Mouse (Mus musculus) cerebellum, postnatal 4 days (tissue): ENCODE data around the gene Dnlz.

Experiments used
- DNase-seq, 2 experiments: peaks; one replicate each; pipeline ENCODE4 v3.0.0; 2022; ENCODE audit warnings: low spot score in 2 of 2, mixed read lengths in 1 of 2

Dnlz gene

DNA sequence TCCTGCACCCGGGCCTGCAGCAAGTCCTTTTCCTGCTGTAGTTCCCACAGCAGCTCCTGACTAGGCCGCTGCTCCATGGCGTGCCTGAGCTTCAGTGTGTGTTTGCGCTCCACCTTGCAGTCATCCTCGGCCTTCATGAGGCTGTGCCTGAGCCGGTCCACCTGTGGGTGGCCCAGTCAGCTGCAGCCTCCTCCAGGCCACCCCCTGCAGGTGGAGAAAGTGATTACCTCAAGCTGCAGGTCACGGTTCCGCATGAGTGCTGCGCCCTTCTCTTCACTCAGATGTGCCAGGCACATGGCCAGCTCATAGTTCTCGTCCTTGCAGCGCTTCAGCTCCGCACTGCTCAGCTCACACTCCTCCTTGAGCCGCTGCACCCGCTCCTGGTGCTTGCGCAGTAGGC lies 5.6 kb upstream of the Dnlz start:
- no peak for DNase-seq

DNA sequence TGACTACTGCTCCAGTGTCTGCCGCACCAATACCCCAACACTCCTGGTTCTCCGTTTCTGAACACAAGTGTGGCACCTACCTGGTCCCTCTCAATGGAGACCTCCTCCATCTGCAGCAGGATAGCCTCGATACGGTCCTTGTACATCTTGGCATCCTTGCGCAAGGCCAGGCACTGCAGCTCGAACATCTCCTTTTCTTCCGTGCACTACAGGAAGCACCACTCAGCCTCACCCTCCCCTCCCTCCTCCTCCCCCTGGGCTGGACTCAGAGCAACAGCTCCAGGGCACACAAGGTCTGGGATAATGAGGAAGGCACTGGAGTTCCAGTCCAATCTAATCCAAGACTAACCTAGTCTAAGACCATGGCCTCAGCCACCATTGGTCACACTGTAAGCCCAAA lies 4.8 kb upstream of the Dnlz start:
- DNase-seq = no peak

DNA sequence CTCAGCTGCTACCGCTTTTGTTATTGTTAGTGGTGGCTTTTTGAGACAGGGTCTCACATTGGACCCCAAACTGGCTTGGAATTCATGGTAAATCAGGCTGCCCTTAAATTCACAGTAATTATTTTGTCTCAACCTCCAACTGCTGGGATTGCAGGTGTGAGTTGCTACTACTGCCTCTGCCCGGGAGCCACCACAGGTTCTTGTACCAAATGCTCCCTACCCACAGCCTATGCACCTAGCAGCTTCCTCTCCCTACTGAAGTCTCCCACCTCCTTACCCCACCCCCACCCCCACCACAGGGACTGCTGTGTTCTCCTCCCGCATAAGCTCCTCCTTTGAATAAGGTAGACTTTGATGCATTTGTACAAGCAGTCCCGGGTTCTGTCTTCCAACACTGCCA lies 4.3 kb upstream of the Dnlz start:
- no peak for DNase-seq

DNA sequence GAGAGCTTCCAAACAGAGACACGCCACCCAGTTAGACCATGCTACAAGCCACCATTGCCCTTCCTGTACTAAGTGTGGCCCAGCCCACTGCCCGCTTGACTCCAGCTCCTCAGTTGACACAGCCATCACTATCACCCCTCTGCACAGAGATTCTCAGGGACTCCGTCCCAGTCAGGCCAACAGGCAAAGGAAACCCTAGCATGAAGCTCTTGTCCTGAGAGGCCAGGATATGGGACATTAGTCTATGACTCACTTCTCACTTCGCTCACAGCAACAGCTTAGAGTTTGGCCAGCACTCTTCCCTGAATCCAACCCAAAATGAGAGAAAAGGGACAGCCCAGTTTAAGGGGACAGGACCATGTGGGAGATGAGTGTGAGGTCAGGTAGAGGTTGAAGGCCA lies 2.5 kb upstream of the Dnlz start:
- DNase-seq = no peak

DNA sequence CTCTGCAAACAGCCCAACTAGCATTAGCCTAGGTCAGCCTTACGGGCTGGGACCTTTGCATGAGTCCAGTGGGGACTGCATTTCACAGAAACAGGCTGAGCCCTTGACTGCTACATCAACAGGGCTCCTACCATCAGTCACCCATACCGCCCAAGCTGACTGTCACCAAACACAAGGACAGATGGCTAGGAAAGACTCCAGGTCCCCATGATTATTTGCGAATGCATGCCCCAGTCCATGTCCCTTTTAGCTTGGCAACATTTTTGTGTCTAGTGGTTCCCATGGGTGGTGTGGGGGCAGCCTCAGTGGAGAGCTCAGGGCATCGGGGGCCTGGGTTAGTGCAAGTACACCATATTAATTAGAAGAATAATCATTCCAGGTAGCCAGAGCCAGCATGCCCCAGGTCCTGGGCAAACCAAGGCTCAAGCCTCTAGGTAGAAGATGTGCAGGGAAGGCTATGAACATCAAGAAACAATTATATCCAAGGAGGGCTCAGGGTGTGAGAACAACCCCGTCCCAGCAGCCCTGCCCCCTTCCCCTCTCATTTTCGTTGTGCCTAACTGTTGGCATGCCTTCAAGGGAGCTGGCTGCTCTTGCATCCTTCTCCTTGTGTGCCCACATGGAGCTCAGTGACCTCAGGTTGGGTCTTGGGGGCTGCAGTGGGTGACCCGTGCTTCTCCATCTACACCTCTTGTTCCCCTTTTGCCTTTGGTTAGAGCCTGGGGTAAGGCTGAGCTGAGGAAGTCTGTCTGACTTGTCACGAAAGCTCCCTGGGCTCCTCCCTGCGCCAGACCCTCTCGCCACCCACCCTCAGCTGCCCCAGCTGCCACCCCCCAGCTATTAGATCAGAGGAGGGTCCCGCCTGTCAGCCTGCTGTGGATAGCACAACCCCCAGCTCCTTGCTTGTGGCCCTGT lies 1.4 kb upstream of the Dnlz start:
- DNase-seq = no peak

DNA sequence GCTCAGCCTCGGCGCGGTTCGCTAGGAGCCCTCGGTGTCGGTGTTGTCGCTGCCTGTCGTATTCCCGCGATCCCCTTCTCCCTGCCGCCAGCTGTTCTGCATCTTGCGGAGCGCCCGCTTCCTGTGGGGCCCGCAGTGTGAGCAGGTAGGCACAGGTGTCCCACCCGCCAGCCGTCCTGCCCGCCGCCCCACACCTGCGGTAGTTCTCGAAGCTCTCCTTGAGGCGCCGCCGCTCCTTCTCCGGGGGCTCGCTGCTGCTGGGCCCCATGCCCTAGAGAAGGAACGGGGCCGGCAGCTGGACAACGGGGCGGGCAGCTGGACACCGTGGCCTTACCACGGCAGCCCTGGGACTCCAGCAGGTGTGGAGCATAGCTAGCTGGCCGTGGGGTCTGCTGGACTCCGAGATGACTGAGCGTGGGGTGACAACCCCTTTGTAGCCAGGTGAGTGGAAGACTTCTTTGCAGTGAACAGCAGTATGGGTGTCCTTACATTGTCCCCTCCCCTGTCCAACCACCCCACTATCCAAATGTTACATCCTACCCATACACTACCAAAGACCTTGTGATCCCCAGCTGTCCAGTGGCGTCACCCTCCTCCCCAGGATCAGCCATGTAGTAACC lies 491 bp upstream of the Dnlz start:
- DNase-seq = peak in 1 of 2 experiments; percentile 49

DNA sequence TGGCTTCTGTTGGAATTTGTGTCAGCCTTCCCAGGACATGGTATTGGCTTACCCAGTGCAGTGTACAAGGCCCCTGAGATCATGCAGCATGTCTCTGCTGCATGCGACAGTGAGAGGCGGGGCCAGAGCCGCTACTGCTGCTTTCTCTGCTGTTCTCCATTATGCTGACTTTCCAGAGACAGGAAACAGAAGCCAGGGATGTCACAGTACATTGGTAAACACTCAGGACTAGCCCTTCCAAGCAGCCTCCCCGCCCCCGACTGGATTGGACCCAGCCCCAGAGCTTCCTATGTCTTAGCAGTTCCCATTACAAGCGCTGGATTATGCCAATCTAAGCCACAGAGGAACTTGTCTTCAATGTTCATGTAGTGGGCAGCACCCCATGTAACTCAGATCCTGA lies 3.7 kb downstream of the Dnlz start:
- DNase-seq = no peak

DNA sequence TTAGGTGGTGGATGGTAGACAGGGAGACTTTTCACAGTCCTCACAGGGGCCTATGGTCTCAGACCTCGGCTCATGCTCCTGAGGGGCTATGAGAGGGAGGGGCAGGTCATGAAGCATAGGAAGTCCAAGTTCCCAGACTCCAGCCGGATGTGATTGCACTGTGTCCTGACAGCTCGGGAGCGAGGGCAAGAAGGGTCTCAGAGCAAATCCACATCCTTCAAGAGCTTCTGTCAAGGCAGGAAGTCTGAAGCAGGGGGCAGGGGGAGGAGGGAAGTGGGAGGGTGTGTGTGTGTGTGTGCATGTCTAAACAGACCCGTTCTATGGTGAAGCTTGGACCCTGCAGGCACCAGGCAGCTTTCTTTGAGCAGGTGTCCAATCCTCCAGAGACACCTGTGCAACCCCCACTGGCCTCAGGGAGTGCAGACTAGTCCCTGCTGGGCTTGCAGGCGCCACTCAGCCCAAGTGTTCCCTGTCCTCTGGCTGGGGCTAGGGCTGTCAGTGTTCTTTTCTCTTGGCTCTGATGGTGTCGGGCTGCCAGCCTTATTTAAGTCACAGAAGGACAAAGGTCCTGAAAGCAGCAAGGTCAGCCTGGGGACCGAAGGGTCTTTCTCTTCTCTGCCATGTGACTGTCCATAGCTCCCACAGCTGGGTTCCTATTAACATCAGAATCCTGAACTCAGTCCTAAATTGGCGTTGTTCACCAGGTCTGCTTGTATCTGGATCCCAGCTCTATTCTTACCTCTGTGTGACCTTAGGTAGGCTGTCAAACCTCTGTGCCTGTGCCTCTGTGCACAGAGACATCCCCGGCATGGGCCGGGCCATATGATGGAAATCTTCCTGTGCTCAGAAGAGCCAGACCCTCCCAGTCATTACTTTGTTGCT lies 9.1 kb downstream of the Dnlz start:
- DNase-seq = no peak

DNA sequence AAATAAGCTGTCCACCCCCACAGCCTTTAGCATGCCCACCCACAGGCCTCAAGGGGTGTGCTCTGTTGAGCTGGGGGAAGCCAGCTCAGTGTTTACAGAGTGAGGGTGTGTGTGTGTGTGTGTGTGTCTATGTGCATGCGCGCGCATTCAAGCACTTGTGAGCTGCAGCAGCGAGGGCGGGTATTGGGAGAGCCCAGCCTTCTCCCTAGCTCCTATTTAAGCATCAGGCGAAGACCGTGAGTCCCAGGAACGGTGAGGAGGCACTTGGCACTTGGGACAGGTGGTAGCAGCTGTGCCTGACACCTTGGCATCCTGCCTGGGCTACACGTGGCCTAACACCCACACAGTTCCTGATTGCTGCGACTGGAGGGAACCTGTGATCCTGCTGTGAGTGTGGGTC lies 9.9 kb downstream of the Dnlz start:
- DNase-seq = no peak

DNA sequence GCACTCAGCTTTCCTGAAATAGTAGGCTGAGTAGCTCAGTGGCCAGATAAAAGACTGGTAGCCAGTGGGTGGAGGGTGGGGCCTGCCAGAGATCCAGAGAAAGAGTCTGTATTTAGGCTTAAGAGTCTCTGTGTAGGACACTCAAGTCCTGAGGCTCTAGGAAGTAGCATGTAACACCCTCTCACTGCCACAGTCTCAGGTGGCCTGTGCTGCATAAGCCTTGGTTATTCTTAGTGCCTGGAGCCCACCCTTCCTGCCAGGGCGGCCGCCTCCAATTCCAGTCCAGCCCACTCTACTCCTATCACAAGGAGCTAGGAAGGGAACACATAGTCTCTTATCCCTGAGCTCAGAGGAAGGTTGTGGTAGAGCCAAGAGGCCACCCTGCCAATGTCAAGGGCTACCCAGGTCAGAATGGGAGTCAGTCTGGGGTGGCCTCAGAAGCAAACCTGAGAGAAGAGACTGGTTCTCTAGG lies 10.4 kb downstream of the Dnlz start:
- DNase-seq = no peak

DNA sequence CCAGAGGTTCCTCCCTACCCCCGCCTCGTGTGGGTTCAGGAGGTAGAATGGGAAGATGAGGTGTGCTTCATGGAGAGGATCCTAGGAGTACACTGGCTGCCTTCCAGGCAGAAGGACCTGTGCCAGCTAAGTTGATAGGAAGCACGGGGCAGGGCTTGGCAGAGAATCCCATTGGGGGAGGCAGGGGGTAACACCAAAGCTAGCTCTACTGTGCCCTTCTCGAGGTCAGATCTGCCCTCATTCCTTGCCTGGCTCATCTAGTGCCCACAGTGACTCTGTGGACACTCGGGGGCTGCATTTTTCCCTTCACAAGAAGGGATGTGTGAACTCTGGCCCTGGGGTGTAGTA lies 12.7 kb downstream of the Dnlz start:
- no peak for DNase-seq

DNA sequence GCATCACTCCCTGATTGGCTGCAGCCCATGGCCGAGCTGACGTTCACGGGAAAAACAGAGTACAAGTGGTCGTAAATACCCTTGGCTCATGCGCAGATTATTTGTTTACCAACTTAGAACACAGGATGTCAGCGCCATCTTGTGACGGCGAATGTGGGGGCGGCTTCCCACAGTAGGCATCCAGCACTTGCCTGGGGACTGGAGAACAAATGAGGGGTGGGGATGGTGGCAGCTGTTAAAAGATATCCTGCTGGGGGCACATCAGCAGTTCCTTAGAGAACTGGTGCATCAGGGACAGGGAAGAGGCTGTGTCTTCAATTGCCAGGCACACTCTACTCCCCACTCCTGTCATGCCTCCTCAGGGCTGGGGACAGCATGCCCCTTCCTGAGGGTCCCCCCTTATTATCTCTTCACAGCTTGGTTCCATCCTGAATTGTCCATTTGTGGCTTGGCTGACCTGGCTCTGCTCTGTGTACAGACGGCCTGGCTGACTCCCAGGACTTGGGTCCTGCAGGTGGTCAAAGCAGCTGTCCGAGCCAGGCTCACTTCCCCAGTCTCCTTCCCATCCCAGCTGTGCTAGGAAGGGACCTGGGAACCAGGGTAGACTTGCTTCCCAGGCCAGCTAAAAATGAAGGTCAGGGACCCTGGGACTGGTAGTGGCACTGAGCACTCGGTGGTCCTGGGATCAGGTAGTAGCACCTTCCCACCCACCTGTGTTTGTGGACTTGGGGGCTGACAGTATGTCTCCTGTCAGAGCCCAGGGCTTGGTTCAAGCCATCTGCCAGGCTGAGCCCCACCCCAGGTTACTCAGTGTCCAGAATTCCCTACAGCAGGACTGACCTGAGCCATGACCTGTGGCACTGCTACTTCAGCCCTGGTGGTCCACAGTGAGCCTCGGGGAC lies 13.4 kb downstream of the Dnlz start:
- no peak for DNase-seq

DNA sequence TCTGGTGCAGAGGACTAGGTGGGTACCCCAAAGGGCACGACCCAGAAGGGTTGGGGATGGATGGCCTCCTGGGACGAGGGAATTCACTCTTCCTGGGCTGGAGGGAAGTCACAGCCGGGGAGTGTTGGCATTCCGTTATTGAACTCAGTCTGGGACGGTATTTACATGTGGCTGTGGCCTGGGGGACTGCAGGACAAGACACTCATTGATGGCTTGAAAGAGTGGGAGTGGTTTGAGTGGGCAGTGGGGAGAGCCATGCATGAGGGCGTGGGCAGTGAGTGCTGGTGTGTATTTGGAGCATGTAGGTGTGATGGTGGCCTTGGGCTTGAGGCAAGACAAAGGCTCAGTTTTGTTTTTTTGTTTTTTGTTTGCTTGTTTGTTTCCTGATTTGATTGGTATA lies 21.2 kb downstream of the Dnlz start:
- DNase-seq = no peak

DNA sequence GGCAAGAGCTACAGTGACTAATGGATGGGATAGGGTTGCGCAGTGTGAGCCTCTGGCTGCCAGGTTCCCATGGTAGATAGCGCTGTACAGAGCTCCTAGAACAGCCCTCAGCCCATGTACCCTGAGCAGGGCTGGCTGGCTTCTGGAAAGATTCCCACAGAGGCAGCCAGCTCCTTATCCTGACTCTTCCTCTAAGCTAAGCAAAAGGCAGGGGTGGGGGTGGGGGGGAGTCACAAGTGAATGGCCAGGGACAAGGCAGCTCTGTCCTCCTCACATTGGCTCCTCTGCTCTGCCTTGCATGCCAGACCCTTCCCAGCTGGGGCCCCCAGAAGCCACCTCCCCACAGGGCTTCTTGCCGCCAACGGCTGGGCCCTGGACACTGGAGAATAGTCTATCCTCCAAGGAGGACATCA lies 21.8 kb downstream of the Dnlz start:
- DNase-seq = no peak

DNA sequence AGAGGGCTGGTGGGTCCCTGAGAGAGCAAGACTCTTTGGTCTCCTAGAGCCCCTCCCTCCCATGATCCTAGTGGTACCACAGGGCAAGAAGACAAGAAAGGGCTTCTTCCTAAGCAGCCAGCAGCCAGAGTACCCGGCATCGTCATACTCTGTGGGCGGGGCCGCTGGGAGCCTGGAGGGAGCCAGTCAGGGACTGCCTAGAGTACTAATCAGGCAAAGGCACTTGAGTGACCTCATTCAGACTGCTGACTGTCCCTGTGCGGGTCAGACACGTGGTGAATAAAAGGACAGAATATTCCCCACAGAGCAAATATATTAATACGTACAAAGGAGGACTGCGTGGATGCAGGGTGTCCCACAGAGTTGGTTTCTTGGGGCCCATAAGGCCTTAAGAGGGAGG lies 22.5 kb downstream of the Dnlz start:
- peak in 1 of 2 experiments; percentile 51 for DNase-seq

DNA sequence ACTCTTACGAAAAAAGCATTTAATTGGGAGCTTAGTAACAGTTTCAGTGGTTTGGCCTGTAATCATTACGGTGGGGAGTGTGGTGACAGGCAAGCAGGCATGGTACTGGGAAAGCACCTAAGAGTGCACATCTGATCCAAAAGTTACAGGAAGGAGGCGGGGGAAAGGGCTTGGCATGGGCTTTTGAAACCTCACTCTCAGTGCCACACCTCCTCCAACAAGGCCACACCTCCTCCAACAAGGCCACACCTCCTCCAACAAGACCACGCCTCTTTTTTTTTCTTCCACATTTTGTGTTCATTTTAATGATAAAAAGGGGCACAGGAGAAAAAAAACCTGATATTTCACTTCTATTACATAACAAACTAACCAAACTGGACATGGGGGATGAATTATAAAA lies 24.1 kb downstream of the Dnlz start:
- DNase-seq = no peak

DNA sequence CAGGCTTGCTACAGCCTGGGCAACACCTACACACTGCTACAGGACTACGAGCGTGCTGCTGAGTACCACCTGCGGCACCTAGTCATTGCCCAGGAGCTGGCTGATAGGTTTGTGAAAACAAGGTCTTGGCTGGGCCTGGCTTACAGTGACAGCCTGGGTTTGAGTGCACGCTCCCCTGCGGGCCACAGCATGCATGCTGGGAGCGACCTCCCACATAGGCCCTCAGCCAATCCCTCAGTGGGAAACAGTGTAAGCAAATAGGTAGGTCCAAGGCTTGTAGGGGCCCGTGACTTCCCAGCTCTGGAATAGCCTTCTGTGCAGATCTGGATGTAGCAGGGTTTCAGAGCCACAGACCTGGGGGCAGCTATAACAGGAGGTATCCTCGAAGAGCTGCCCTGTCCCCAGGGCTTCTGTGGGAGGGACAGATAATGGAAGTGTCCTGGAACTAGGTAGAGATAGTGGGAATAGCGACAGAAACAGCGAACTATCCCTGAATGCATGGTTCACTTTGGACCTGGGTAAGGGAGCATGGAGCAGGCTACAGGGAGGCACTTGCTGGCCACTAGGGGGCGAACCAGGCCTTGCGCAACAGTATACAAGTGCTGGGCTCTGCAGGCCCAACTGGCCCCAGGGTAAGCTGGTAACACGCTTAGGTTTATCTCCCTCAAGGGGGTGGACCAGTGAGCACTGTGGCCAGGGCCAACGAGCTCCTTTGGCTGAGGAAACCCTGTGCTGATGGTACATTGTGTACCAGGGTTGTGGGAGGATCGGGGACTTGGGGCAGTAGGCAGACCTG lies 26.3 kb downstream of the Dnlz start:
- peak in 1 of 2 experiments; percentile 53 for DNase-seq

DNA sequence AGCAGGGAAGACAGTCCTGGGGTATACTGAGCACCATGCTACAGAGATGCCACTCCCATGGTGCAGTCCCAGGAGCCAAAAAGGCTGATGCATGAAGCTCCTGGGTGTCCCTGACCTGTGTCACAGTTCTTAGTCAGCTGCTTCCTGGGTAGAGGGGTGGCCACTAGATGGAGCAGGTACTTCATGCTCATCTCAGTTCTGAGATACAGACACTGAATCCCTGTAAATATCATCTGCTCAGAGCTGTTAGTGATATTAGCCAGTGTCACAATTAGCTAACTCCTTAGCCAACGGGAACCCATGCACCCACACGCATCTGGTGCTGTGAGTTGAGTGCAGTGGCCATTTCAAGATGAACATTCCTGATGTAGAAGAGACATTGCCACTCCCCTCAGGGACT lies 27.0 kb downstream of the Dnlz start:
- DNase-seq = no peak

DNA sequence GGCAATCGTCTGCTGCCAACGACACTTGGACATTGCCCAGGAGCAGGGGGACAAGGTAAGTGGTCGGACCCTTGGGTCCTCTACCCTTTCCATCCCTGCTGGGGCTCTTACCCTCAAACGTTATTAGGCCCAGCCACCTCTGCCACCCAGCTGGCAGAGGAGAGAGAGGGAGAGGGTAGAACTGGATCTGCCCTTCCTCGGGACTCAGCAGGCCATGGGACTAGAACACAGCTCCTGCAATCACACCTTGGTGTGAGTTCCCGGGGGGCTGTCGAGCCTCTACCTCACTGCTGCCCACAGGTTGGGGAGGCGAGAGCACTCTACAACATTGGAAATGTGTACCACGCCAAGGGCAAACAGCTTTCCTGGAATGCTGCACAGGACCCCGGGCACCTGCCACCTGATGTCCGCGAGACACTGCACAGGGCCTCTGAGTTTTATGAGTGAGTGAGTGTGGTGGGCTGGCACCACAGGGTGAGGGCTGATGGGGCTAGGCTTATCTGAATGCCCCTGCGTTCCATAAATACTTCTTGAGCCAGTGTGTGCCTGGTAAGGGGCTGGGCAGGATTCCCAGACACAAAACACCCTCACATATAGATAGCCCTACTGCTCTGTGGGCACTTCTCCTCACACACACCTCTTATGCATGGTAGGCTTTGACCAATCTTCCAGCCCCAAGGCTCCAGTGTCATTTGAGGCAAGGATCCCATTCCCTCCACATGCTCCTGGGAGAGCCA lies 28.2 kb downstream of the Dnlz start:
- no peak for DNase-seq
